Mouse (Mus musculus) forebrain, embryonic 11.5 days (tissue): Measurements from ENCODE around the gene Plk2. TPM values are rescaled to one million over a fixed set of nuclear protein-coding genes. Genes with fewer than 3 reads are reported as not detected.
"Not testable (repeated sequence)": the region's sequence is repeated elsewhere in the genome, so short reads cannot be mapped to it uniquely, and the experiment has no call there.

ENCODE experiments used
- ATAC-seq: fragments of 200-750 bp; cut with Nextera tagmentation; replicated peaks from 2 replicates; pipeline ENCODE4 v1.8.0; 2017; ENCODE audit warnings: moderate TSS enrichment; ENCODE audit not compliant: low FRiP score
- DNase-seq: peaks from one replicate; pipeline ENCODE4 v3.0.0-alpha.2; 2017; ENCODE audit warnings: low spot score
- H3K27ac ChIP-seq: fragments of 300-500 bp; sonication (generic); 2 replicates; pipeline ENCODE4 v1.5.1; 2014; ENCODE audit warnings: low read depth, low read length
- H3K27me3 ChIP-seq: fragments of 300-500 bp; sonication (generic); 2 replicates; pipeline ENCODE4 v1.6.1; 2014; ENCODE audit warnings: mild to moderate bottlenecking, low read length, mixed read lengths; ENCODE audit not compliant: control insufficient read depth, insufficient read depth
- H3K36me3 ChIP-seq: fragments of 300-500 bp; sonication (generic); 2 replicates; pipeline ENCODE4 v1.6.1; 2014; ENCODE audit warnings: mild to moderate bottlenecking, low read length, moderate library complexity, mixed read lengths; ENCODE audit not compliant: control insufficient read depth, insufficient read depth
- H3K4me1 ChIP-seq: fragments of 300-500 bp; sonication (generic); replicated peaks from 2 replicates; pipeline ENCODE4 v1.6.1; 2014; ENCODE audit warnings: low read length, mixed read lengths; ENCODE audit not compliant: control insufficient read depth, insufficient read depth
- H3K4me2 ChIP-seq: fragments of 300-500 bp; sonication (generic); 2 replicates; pipeline ENCODE4 v1.6.1; 2014; ENCODE audit warnings: low read depth, mild to moderate bottlenecking, low read length, moderate library complexity, mixed read lengths; ENCODE audit not compliant: severe bottlenecking
- H3K4me3 ChIP-seq: fragments of 300-500 bp; sonication (generic); 2 replicates; pipeline ENCODE4 v1.5.1; 2014; ENCODE audit warnings: low read depth, low read length
- H3K9ac ChIP-seq: fragments of 300-500 bp; sonication (generic); 2 replicates; pipeline ENCODE4 v1.6.1; 2014; ENCODE audit warnings: low read length
- H3K9me3 ChIP-seq: fragments of 300-500 bp; sonication (generic); 2 replicates; pipeline ENCODE4 v1.6.1; 2016; ENCODE audit warnings: low read length, mixed read lengths; ENCODE audit not compliant: control insufficient read depth
- WGBS: fragments of 180-500 bp; shearing (Covaris S2); extraction: QIAGEN DNeasy Blood & Tissue Kit; methylation state at CpG from one replicate; pipeline ENCODE4 v1.1.7; 2014; 5-methylcytosine and 5-hydroxymethylcytosine counted together
- polyA plus RNA-seq: library from polyadenylated mRNA; unstranded; fragments of >200 nt; fragmentation: Nextera tagmentation; extraction: Ambion mirVana; gene quantifications from 2 replicates; pipeline ENCODE4 v1.2.1, GENCODE M21; 2014

Gene Plk2
- 76.0 and 83.6 TPM in 2 replicates for polyA plus RNA-seq

DNA sequence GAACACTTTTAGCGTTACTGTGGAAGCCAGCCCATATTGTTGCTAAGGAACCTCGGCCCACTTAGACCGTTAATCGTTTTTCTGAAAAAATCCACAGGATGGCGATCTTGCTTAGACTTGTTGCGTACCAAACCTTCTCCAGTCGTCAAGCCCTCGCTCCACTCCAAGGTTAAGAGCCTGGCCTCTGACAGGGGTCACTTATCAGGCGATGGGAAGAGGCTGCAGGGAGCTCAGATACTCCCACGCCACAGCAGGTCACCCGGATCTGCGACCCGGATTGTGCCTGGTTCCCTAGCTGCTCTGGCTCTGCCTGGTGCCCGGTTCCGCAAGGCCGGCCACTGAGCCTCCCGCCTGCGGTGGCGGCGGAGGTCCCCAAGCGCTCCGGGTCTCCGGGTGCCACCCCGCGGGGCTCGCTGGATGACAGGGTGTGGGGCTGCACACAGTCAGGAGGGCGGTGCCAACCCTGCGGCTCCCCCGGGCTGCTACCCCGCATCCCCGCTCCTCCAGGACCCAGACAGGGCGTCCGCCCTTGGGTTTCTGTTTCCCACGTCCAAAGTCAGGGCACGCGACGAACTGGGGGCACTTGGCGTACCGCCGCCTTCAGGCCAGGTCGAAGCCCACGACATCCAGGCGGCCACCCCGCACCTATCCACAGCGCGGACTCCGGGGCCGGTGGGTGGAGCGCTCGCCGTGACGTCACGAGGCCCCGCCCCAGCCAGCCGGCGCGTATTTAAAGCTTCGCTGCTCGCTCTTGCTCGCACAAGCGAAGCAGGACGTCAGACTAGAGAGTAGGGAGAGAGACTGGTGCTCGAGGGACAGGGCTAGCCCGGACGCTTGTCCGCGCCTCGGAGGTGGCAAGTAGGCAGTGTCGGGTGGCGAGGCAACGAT, at the start of gene Plk2:
Plk2 (plus strand) TSS at position 756 of the 888 bp plus-strand sequence.
- Histone ChIP-seq H3K4me2 (peak within 1 kb of the TSS; percentile 93), H3K36me3 (no peaks in the 10 kb centered on the region; the same call in 1 of the 2 replicates), H3K9me3 (no peaks in the 10 kb centered on the region; the same call in 1 of the 2 replicates), H3K27ac (0 out of 2 replicates have a peak within 1 kb of the TSS, but pooled peaks have one; percentile 27), H3K4me1 (0 out of 2 replicates have a peak, but pooled peaks cover 3% of the 10 kb centered on the region), H3K9ac (peak within 1 kb of the TSS; percentile 68), H3K4me3 (peak within 1 kb of the TSS; percentile 57), H3K27me3 (no peaks in the 10 kb centered on the region)
- ATAC-seq: peak; percentile 95
- peak; percentile 96 for DNase-seq
- under 1% methylated on average over 60 of the region's 71 CpGs for WGBS

DNA sequence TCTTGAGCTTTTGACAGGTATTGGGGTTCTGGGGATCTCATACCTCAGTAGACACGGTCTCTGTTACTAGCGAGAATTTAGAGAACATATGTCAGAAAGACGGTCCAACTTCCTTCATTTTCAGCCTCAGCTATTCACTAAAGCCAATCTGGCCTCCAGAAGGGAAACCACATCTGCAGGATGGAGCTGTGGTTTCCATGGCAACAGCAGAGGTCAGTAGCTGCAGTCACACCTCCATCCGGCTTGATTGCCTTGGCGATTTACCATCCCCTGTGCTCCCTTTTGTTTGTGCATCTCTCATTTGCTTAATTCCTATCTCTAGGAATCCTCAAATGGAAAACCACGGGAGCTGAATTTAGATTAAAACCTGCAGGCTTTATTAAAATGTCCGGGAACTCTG, 48.1 kb upstream of the Plk2 start:
- Histone ChIP-seq H3K4me1 (no peaks in the 10 kb centered on the region), H3K36me3 (no peaks in the 10 kb centered on the region), H3K27ac (no peak overlapping the region), H3K9me3 (no peaks in the 10 kb centered on the region), H3K9ac (no peak overlapping the region), H3K27me3 (no peaks in the 10 kb centered on the region), H3K4me3 (no peak overlapping the region), H3K4me2 (no peak overlapping the region)
- 0 out of 2 replicates have a peak, but pooled peaks have one; percentile 64 for ATAC-seq
- no peak for DNase-seq
- WGBS: 42% methylated on average over 7 of the region's 7 CpGs

DNA sequence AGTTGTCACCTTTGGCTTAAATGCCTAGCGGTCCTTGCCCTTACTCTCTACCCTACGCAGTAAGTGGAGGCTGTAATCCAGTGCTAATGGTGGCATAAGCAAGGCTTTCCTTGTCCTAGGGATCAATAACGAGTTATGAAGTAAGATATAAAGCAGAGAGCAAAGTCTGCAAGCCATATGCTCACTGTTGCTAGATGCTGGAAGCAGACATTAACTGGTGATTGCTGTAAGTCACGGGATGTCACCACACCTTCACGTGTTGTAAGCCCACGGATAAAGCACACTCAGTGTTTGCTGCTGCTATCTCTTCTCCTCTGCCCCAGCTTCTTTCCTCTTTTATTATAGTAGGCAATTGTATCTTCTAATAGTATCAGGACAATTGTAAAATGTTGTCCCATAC, 43.8 kb upstream of the Plk2 start:
- Histone ChIP-seq H3K4me2 (no peak overlapping the region), H3K9me3 (no peaks in the 10 kb centered on the region), H3K27ac (no peak overlapping the region), H3K4me3 (no peak overlapping the region), H3K36me3 (no peaks in the 10 kb centered on the region), H3K27me3 (no peaks in the 10 kb centered on the region), H3K4me1 (no peaks in the 10 kb centered on the region), H3K9ac (no peak overlapping the region)
- no peak for DNase-seq
- WGBS: 88% methylated on average over 6 of the region's 6 CpGs
- ATAC-seq: no peak

DNA sequence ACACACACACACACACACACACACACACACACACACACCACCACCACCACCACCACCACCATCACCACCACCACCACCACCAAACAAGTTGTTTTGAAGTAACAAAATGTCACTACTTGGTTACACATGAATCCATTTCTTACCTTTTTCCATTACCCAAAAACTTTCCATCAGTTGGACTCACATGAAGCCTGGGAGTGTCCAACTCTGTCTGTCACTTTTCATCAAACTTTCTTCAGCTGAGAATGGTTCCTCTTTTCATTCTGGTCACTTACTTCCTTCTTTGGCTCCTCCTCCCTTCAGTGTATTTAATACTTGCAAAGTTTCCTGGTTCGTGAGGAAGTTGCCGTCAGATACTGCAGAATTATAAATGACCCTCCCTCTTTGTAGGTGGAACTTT, 37.9 kb upstream of the Plk2 start, which contains the start of gene Gapt:
Gapt (minus strand) TSS at position 259 of the 400 bp plus-strand sequence.
- ATAC-seq: no peak
- no peak within 1 kb of the TSS for H3K27ac ChIP-seq
- no peaks in the 10 kb centered on the region for H3K4me1 ChIP-seq
- H3K9me3 ChIP-seq: no peaks in the 10 kb centered on the region
- no peak for DNase-seq
- H3K27me3 ChIP-seq: no peaks in the 10 kb centered on the region
- H3K9ac ChIP-seq: no peak within 1 kb of the TSS
- H3K36me3 ChIP-seq: no peaks in the 10 kb centered on the region
- no peak within 1 kb of the TSS for H3K4me2 ChIP-seq
- WGBS: 89% methylated on average over 2 of the region's 2 CpGs
- no peak within 1 kb of the TSS for H3K4me3 ChIP-seq

DNA sequence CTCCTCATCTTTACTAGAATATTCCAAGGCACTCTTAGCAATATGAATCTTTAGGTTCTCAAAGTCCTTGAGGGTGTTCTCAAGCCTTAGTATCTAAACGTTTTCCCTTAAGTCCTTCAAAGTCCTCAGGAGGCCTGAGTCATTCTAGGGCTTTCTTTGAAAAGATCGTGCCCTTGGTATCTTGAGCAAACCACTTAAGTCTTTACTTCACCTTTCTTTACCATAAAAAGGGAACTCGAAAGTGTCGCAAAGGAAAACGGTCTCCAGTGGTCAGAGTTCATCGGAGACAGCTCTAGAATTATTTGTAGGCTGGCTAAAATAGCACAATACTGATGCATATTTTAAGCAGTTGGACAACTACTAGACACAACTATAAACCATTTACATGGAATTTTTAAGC, 31.1 kb upstream of the Plk2 start:
- Histone ChIP-seq H3K36me3 (no peaks in the 10 kb centered on the region), H3K27ac (no peak overlapping the region), H3K4me1 (no peaks in the 10 kb centered on the region), H3K27me3 (no peaks in the 10 kb centered on the region), H3K4me3 (no peak overlapping the region), H3K9me3 (no peaks in the 10 kb centered on the region), H3K4me2 (no peak overlapping the region), H3K9ac (no peak overlapping the region)
- ATAC-seq: no peak
- WGBS: 87% methylated on average over 6 of the region's 6 CpGs
- no peak for DNase-seq

DNA sequence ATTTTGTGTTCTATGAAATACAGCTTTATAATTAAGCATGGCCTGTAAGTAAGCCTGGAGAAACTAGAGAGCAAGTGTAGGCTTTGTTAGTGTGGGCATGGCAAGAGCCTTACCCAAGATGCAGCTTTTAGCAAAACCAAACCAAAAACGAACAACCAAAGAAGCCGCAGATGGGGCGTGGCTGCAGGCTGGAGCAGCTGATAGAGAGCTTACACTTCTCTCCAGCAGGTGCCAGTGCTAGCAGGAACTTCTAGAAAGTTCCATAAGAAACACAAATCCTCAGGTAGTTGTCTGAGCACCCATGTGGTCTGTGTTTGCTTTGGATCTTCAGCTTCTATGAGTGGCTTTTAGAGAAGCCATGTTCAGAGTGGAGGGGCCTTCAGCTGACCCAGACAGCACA, 28.4 kb upstream of the Plk2 start:
- Histone ChIP-seq H3K4me3 (no peak overlapping the region), H3K27me3 (no peaks in the 10 kb centered on the region), H3K9ac (no peak overlapping the region), H3K36me3 (no peaks in the 10 kb centered on the region), H3K9me3 (no peaks in the 10 kb centered on the region), H3K27ac (no peak overlapping the region), H3K4me2 (no peak overlapping the region), H3K4me1 (no peaks in the 10 kb centered on the region)
- no peak for ATAC-seq
- DNase-seq: no peak
- 90% methylated on average over 3 of the region's 3 CpGs for WGBS

DNA sequence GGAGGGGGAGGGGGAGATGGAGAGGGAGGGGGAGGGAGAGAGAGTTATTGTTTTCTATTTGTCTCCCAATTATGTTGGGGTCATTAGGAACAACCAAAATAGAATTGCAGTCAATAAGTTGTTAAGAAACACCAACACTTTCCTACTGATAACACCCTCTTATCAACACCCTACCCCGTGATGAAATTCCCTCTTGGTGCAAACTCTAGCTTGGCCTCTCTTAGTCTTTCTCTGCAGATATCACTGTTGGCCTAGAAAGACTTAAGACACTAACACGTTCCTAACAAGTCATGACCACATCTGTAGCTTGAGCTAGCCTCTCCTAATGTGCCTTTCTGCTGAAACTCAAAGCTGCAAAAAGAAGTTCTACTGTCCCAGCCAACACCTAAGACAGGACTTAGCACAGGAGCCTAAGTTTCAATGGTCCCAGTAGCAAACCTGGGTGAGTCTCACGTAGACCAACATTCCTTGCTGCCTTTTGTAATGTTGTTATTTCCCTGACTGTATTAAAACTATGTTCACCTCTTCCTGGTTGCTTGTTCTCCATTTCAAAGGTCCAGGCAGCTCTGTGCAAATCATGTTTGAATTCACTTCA, 26.8 kb upstream of the Plk2 start:
- Histone ChIP-seq H3K4me2 (no peak overlapping the region), H3K27ac (no peak overlapping the region), H3K36me3 (no peaks in the 10 kb centered on the region), H3K9ac (no peak overlapping the region), H3K4me3 (no peak overlapping the region), H3K4me1 (no peaks in the 10 kb centered on the region), H3K27me3 (no peaks in the 10 kb centered on the region), H3K9me3 (no peaks in the 10 kb centered on the region)
- DNase-seq (no peak), ATAC-seq (peak; percentile 61)
- 94% methylated on average over 3 of the region's 3 CpGs for WGBS

DNA sequence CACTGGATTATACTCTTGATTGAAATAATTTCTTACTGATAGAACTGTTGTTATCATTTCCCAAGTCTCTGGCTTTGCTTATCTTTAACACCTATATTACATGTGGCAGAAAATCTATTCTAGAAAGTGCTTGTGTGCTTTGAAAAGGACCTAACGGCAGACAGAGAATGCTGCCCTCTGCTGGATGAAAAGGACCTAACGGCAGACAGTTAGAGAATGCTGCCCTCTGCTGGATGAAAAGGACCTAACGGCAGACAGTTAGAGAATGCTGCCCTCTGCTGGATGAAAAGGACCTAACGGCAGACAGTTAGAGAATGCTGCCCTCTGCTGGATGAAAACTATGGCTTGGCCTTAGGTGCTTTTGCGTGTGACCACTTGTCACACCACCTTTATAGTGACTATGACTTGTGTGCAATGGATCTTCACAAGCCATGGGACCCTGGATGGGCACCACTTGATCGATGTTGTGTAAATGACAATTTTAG, 26.2 kb upstream of the Plk2 start:
- not testable (repeated sequence) for H3K27ac ChIP-seq, DNase-seq

More for the DNA sequence above, 26.2 kb upstream of the Plk2 start:
- H3K9me3 ChIP-seq, H3K4me2 ChIP-seq, H3K4me3 ChIP-seq, H3K4me1 ChIP-seq, H3K27me3 ChIP-seq, H3K36me3 ChIP-seq, H3K9ac ChIP-seq: not testable (repeated sequence)
- ATAC-seq: peak; percentile 42; the same call in 1 of the 2 replicates
- 56% methylated on average over 6 of the region's 6 CpGs for WGBS
